Mouse (Mus musculus): Measurements from ENCODE around the gene Mgarp.

- TF ChIP-seq CTCF (IDR thresholded peaks at IDR 0.05; ENCODE audit: extremely low read depth, insufficient read depth, insufficient read length, insufficient replicate concordance) (no peak), POLR2A (IDR thresholded peaks at IDR 0.05; ENCODE audit: low read depth, low read length) (no peak)
Measured at GRCm38 (mm10) chr3:51373544-51373943, 23.0 kb downstream of the Mgarp start.
